Mouse (Mus musculus): ENCODE measurements at regions not wholly inside any gene's neighbourhood (a gene's known extent, or its start where the extent isn't known, plus 50 kb on each side); places are given as distances from the start of the nearest gene placed in this dataset.
A peak's percentile ranks its signal among the peaks of the same experiment; 100 is the strongest.

DNA sequence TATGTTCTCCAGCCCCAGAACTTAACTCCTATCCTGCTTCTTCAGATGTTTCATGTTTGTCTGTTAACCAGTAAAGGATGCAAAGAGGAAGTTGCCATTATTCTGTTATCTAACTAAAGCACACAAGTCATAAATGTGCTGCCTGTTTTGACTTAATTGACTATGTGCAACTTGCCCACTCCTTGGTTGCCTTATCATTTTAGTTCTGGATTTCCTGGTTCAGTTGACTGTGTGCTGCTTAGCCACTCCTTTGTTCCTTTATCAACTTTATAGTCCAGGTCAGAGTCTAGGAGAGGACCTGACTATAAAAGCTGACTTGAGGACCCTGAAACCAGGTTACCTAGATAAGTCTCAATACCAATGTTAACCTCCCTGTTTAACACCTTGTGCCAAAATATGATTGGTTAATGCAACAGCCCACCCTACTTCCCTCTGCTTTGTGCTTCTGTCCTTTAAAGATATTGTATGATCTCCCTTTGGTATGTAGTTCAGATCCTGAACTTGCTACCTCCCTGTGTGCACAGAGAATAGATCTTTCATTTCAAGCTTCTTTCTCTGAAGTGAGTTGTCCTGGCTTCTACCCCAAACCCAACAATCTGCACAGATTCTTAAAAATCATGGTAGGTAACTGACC is 721.2 kb upstream of the Lcorl start:
- no peak for DNase-seq

- DNase-seq = no peak
Measured at GRCm38 (mm10) chr5:46573869-46574268, 716.5 kb upstream of the Lcorl start.

GRCm38 (mm10) chr5:46573280-46573670 is 715.9 kb upstream of the Lcorl start:
- DNase-seq = peak; percentile 5 to 7

GRCm38 (mm10) chr5:46556691-46557265 is 699.4 kb upstream of the Lcorl start:
- DNase-seq = no peak

DNA sequence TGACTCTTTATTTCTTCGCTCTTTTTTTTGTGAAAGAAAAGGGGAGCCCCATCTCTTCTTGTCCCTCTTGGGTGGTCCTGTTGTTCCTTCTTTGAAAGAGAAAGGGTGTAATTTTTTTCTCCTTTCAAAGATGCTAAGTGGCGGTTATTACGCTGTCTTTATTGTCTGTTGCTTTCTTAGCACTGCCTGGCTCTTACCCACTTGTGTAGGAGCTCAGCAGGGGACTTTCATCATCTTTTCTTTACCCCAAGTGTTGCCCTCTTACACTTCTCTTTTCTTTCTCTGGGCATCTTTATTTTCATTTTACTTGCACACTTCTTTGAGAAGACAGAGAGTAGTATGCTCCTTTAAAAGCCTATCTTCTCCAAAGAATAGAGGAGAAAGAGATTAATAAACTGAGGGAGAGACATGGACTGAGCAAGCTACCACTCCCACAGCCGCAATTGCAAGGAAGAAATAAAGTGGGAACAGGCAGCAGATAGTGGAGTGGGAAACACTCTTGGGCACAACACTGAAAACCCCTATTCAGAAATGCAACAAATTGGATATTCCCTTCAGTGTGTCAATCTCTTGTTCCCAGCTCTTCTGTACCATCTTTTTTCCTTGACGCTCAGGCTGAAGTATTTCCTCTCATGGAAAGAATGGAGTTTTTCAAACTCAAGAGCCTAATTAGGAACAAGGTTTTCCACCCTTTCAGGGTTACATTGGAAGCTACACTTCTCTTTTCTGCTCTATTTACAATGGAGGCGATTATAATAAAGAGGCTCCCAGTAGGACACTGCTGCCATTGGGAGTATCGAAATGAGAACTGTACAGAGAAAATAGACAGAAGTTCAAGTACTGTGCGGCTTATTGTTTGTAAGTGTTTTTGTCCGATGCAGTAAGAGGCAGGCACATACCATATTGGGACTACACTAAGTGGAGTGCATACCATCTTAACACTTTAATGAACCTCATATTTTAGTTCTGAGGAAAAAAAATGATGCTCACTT is 684.2 kb upstream of the Lcorl start:
- DNase-seq = no peak

All from cerebellum, postnatal 14 days (tissue).